Mouse (Mus musculus) cortical plate, adult 2 months (tissue): ENCODE measurements at regions not wholly inside any gene's neighbourhood (a gene's known extent, or its start where the extent isn't known, plus 50 kb on each side); places are given as distances from the start of the nearest gene placed in this dataset.

Experiments
- H3K27ac ChIP-seq: fragments of 200-500 bp; 2 replicates; pipeline ENCODE4 v1.5.1; 2012; ENCODE audit warnings: low read length, control low read depth, inconsistent platforms; ENCODE audit not compliant: insufficient read depth
- H3K4me1 ChIP-seq: fragments of 200-500 bp; 2 replicates; pipeline ENCODE4 v1.6.1; 2011; ENCODE audit warnings: low read length; ENCODE audit not compliant: control insufficient read depth, insufficient read depth
- H3K4me3 ChIP-seq: fragments of 200-500 bp; 2 replicates; pipeline ENCODE4 v1.5.1; 2011; ENCODE audit warnings: mild to moderate bottlenecking, low read length, control low read depth; ENCODE audit not compliant: insufficient read depth
- CTCF ChIP-seq: fragments of 200-500 bp; IDR thresholded peaks from 2 replicates; pipeline ENCODE4 v1.5.1; 2011; ENCODE audit warnings: mild to moderate bottlenecking, control low read depth, low read length; ENCODE audit not compliant: insufficient read depth; ENCODE audit errors: extremely low read depth
- POLR2A ChIP-seq: fragments of 200-500 bp; IDR thresholded peaks from 2 replicates; pipeline ENCODE4 v1.6.1; 2011; ENCODE audit warnings: mild to moderate bottlenecking, low read length, control low read depth; ENCODE audit not compliant: insufficient read depth; ENCODE audit errors: extremely low read depth

- no peak for TF ChIP-seq POLR2A
- TF ChIP-seq CTCF, result no peak
- Histone ChIP-seq H3K27ac (no peak overlapping the region), H3K4me1 (no peaks in the 10 kb centered on the region), H3K4me3 (no peak overlapping the region)
Measured at GRCm38 (mm10) chr5:54357501-54357900, 359.2 kb downstream of the Stim2 start.

DNA sequence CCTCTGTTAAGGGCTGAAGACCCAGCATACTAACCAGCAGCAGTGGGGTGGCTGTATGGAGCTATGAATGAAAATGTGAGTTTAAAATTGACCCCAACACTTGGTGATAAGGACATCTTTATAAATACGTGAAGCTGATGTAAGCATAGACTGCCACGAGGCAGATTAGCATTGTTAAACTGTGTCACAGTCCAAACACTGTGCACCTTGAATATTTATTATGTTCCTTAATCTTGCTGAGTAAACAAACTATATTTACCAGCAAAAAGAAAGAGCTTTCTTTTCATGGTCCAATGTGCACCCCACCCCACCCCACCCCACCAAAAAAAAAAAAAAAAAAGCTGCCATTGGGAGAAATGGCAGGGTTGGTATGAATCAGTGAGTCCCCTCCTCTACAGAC lies 359.9 kb downstream of the Stim2 start:
- TF ChIP-seq CTCF (no peak), POLR2A (no peak)
- Histone ChIP-seq H3K4me1 (no peaks in the 10 kb centered on the region), H3K4me3 (no peak overlapping the region), H3K27ac (no peak overlapping the region)
